Mouse (Mus musculus) thymus, adult 2 months (tissue): ENCODE measurements around the gene Arntl. TPM values are rescaled to one million over a fixed set of nuclear protein-coding genes. Genes with fewer than 3 reads are reported as not detected.

Experiments
- DNase-seq: peaks from one replicate; pipeline ENCODE4 v3.0.0; 2021
- H3K27ac ChIP-seq: fragments of 200-500 bp; 2 replicates; pipeline ENCODE4 v1.5.1; 2012; ENCODE audit warnings: low read length, control low read depth; ENCODE audit not compliant: control insufficient read depth, insufficient read depth
- H3K27me3 ChIP-seq: fragments of 200-500 bp; 2 replicates; pipeline ENCODE4 v1.6.1; 2012; ENCODE audit warnings: mild to moderate bottlenecking, low read length, moderate library complexity, mixed read lengths; ENCODE audit not compliant: control insufficient read depth, insufficient read depth
- H3K36me3 ChIP-seq: fragments of 200-500 bp; 2 replicates; pipeline ENCODE4 v1.6.1; 2012; ENCODE audit warnings: mild to moderate bottlenecking, low read length, moderate library complexity; ENCODE audit not compliant: control insufficient read depth, insufficient read depth
- H3K4me1 ChIP-seq: fragments of 200-500 bp; replicated peaks from 2 replicates; pipeline ENCODE4 v1.6.1; 2012; ENCODE audit warnings: low read length; ENCODE audit not compliant: control insufficient read depth, insufficient read depth
- H3K4me3 ChIP-seq: fragments of 200-500 bp; 2 replicates; pipeline ENCODE4 v1.5.1; 2012; ENCODE audit warnings: mild to moderate bottlenecking, low read length, control low read depth, moderate library complexity; ENCODE audit not compliant: control insufficient read depth, insufficient read depth
- CTCF ChIP-seq: fragments of 200-500 bp; IDR thresholded peaks from 2 replicates; pipeline ENCODE4 v1.5.1; 2012; ENCODE audit warnings: mild to moderate bottlenecking, control low read depth, low read length, moderate library complexity, borderline replicate concordance; ENCODE audit not compliant: control insufficient read depth, poor library complexity, insufficient read depth; ENCODE audit errors: extremely low read depth
- POLR2A ChIP-seq: fragments of 200-500 bp; IDR thresholded peaks from 2 replicates; pipeline ENCODE4 v1.6.1; 2012; ENCODE audit warnings: mild to moderate bottlenecking, low read length, control low read depth, moderate library complexity; ENCODE audit not compliant: control insufficient read depth, poor library complexity, insufficient read depth; ENCODE audit errors: extremely low read depth
- WGBS: fragments of 180-500 bp; shearing (Covaris S2); methylation state at CpG from one replicate; pipeline ENCODE4 v1.1.7; 2018; 5-methylcytosine and 5-hydroxymethylcytosine counted together
- polyA plus RNA-seq: library from polyadenylated mRNA; depleted of rRNA; stranded (reverse); fragments of >200 nt; gene quantifications from 2 replicates; pipeline ENCODE4 v1.2.3, GENCODE M21; 2012

Gene Arntl
- polyA plus RNA-seq, 1 experiment: 43.9 TPM

GRCm38 (mm10) chr7:113219416-113219815 lies 12.2 kb downstream of the Arntl start:
- no peaks in the 10 kb centered on the region for H3K4me1 ChIP-seq
- H3K27ac ChIP-seq: no peak overlapping the region
- 94% methylated on average over 13 of the region's 13 CpGs for WGBS
- TF ChIP-seq CTCF (no peak), POLR2A (no peak)
- no peaks in the 10 kb centered on the region for H3K27me3 ChIP-seq
- H3K4me3 ChIP-seq: no peak overlapping the region
- no peaks in the 10 kb centered on the region for H3K36me3 ChIP-seq
- no peak for DNase-seq

GRCm38 (mm10) chr7:113219864-113220263 lies 12.6 kb downstream of the Arntl start:
- H3K4me3 ChIP-seq: no peak overlapping the region
- TF ChIP-seq POLR2A: no peak
- no peak for TF ChIP-seq CTCF
- DNase-seq: no peak
- H3K4me1 ChIP-seq: no peaks in the 10 kb centered on the region
- no peaks in the 10 kb centered on the region for H3K36me3 ChIP-seq
- WGBS: 97% methylated on average over 3 of the region's 3 CpGs
- H3K27ac ChIP-seq: no peak overlapping the region
- H3K27me3 ChIP-seq: no peaks in the 10 kb centered on the region

GRCm38 (mm10) chr7:113220691-113221238 lies 13.5 kb downstream of the Arntl start:
- H3K4me1 ChIP-seq: no peaks in the 10 kb centered on the region
- WGBS: 94% methylated on average over 6 of the region's 6 CpGs
- H3K4me3 ChIP-seq: no peak overlapping the region
- H3K36me3 ChIP-seq: no peaks in the 10 kb centered on the region
- TF ChIP-seq CTCF (no peak), POLR2A (no peak)
- H3K27me3 ChIP-seq: no peaks in the 10 kb centered on the region
- DNase-seq: no peak
- no peak overlapping the region for H3K27ac ChIP-seq

GRCm38 (mm10) chr7:113222821-113223220 lies 15.6 kb downstream of the Arntl start:
- H3K36me3 ChIP-seq: no peaks in the 10 kb centered on the region
- 97% methylated on average over 5 of the region's 5 CpGs for WGBS
- H3K4me1 ChIP-seq: peaks cover 7% of the 10 kb centered on the region
- no peaks in the 10 kb centered on the region for H3K27me3 ChIP-seq
- no peak overlapping the region for H3K27ac ChIP-seq
- DNase-seq: no peak
- TF ChIP-seq CTCF (no peak), POLR2A (no peak)
- no peak overlapping the region for H3K4me3 ChIP-seq

GRCm38 (mm10) chr7:113224620-113225019 lies 17.4 kb downstream of the Arntl start:
- Histone ChIP-seq H3K27me3 (no peaks in the 10 kb centered on the region), H3K36me3 (no peaks in the 10 kb centered on the region), H3K4me3 (no peak overlapping the region), H3K27ac (no peak overlapping the region), H3K4me1 (peaks cover 7% of the 10 kb centered on the region)
- no peak for TF ChIP-seq POLR2A
- 96% methylated on average over 1 of the region's 1 CpGs for WGBS
- DNase-seq: no peak

GRCm38 (mm10) chr7:113228498-113228897 lies 21.2 kb downstream of the Arntl start:
- 90% methylated on average over 6 of the region's 6 CpGs for WGBS
- TF ChIP-seq POLR2A: no peak
- no peak for TF ChIP-seq CTCF

GRCm38 (mm10) chr7:113236135-113236534 lies 28.9 kb downstream of the Arntl start:
- Histone ChIP-seq H3K27ac (no peak overlapping the region), H3K4me3 (no peak overlapping the region), H3K4me1 (peaks cover 3% of the 10 kb centered on the region), H3K36me3 (peaks cover 18% of the 10 kb centered on the region), H3K27me3 (no peaks in the 10 kb centered on the region)
- TF ChIP-seq POLR2A (no peak), CTCF (no peak)
- DNase-seq: no peak
- WGBS: 99% methylated on average over 8 of the region's 8 CpGs

More at GRCm38 (mm10) chr7:113228498-113228897, 21.2 kb downstream of the Arntl start:
- no peak overlapping the region for H3K27ac ChIP-seq
- no peaks in the 10 kb centered on the region for H3K27me3 ChIP-seq
- DNase-seq: no peak
- peaks cover 7% of the 10 kb centered on the region for H3K4me1 ChIP-seq
- H3K36me3 ChIP-seq: no peaks in the 10 kb centered on the region
- H3K4me3 ChIP-seq: no peak overlapping the region
